Mouse (Mus musculus) MEL (cell line): ENCODE data around the gene Adprhl1.

Experiments
- CTCF ChIP-seq, 3 experiments: IDR thresholded peaks in 2 of 3; conservative IDR thresholded peaks in 1 of 3; 2 replicates each; pipeline ENCODE4 v1.5.1; 2011 to 2012; ENCODE audit warnings: low read length in 3 of 3, low read depth in 2 of 3, mild to moderate bottlenecking in 2 of 3, improper control_type of control experiment in 1 of 3, inconsistent platforms in 1 of 3, mixed read lengths in 1 of 3, moderate library complexity in 1 of 3; ENCODE audit not compliant: control insufficient read depth in 1 of 3, insufficient read depth in 1 of 3, poor library complexity in 1 of 3, severe bottlenecking in 1 of 3
- EP300 ChIP-seq, 2 experiments: IDR thresholded peaks; 2 replicates each; pipeline ENCODE4 v1.6.1; 2011; ENCODE audit warnings: improper control_type of control experiment in 2 of 2, low read length in 2 of 2, low read depth in 1 of 2, mild to moderate bottlenecking in 1 of 2
- JUND ChIP-seq: IDR thresholded peaks from 2 replicates; pipeline ENCODE4 v1.6.1; 2011; ENCODE audit warnings: low read depth, mild to moderate bottlenecking, improper control_type of control experiment, low read length
- MXI1 ChIP-seq: IDR thresholded peaks from 2 replicates; pipeline ENCODE4 v1.6.1; 2011; ENCODE audit warnings: mild to moderate bottlenecking, low read depth, low read length, improper control_type of control experiment
- NELFE ChIP-seq: IDR thresholded peaks from 2 replicates; pipeline ENCODE4 v1.6.1; 2011; ENCODE audit warnings: low read depth, low read length, improper control_type of control experiment
- NRF1 ChIP-seq: IDR thresholded peaks from 2 replicates; pipeline ENCODE4 v1.6.1; 2014; ENCODE audit warnings: low read depth, mild to moderate bottlenecking, inconsistent platforms, low read length, improper control_type of control experiment, moderate library complexity; ENCODE audit not compliant: poor library complexity, insufficient read depth, severe bottlenecking
- POLR2A ChIP-seq, 2 experiments: IDR thresholded peaks; 2 replicates each; pipeline ENCODE4 v1.6.1; 2011 to 2012; ENCODE audit warnings: low read length in 2 of 2, mild to moderate bottlenecking in 2 of 2, control low read depth in 1 of 2, improper control_type of control experiment in 1 of 2, low read depth in 1 of 2, moderate library complexity in 1 of 2; ENCODE audit not compliant: control insufficient read depth in 1 of 2, insufficient read depth in 1 of 2, poor library complexity in 1 of 2
- RCOR1 ChIP-seq: IDR thresholded peaks from 2 replicates; pipeline ENCODE4 v1.6.1; 2012; ENCODE audit warnings: low read depth, mild to moderate bottlenecking, inconsistent platforms, low read length, improper control_type of control experiment
- TCF12 ChIP-seq: IDR thresholded peaks from 2 replicates; pipeline ENCODE4 v1.6.1; 2014; ENCODE audit warnings: low read depth, mild to moderate bottlenecking, inconsistent platforms, low read length, improper control_type of control experiment, moderate library complexity
- ZC3H11A ChIP-seq: IDR thresholded peaks from 2 replicates; pipeline ENCODE4 v1.6.1; 2012; ENCODE audit warnings: low read depth, mild to moderate bottlenecking, inconsistent platforms, low read length, improper control_type of control experiment
- ZKSCAN1 ChIP-seq: IDR thresholded peaks from 2 replicates; pipeline ENCODE4 v1.6.1; 2012; ENCODE audit warnings: low read depth, mild to moderate bottlenecking, inconsistent platforms, low read length, improper control_type of control experiment, moderate library complexity
- ZMIZ1 ChIP-seq: IDR thresholded peaks from 2 replicates; pipeline ENCODE4 v1.6.1; 2012; ENCODE audit warnings: low read depth, mild to moderate bottlenecking, inconsistent platforms, low read length, improper control_type of control experiment, moderate library complexity
- ZNF384 ChIP-seq: IDR thresholded peaks from 2 replicates; pipeline ENCODE4 v1.6.1; 2012; ENCODE audit warnings: low read depth, mild to moderate bottlenecking, inconsistent platforms, low read length, improper control_type of control experiment

GRCm38 (mm10) chr8:13287304-13287691 lies 33.3 kb upstream of the Adprhl1 start:
- TF ChIP-seq ZNF384 (no peak), EP300 (IDR thresholded peaks at IDR 0.05; ENCODE audit: low read depth in 1 of 2, low read length in 2 of 2) (no peak), ZMIZ1 (no peak), CTCF (IDR thresholded peaks at IDR 0.05 in 2 of 3, conservative IDR thresholded peaks at IDR 0.05 in 1 of 3; ENCODE audit: control insufficient read depth in 1 of 3, insufficient read depth in 1 of 3, low read depth in 2 of 3, low read length in 3 of 3, poor library complexity in 1 of 3, severe bottlenecking in 1 of 3) (no peak), RCOR1 (no peak), ZKSCAN1 (no peak), MXI1 (no peak), JUND (no peak), POLR2A (IDR thresholded peaks at IDR 0.05; ENCODE audit: control insufficient read depth in 1 of 2, insufficient read depth in 1 of 2, low read depth in 1 of 2, low read length in 2 of 2, poor library complexity in 1 of 2) (no peak), ZC3H11A (no peak), TCF12 (no peak), NRF1 (no peak), NELFE (no peak)
